Mouse (Mus musculus) lung, adult 2 months (tissue): ENCODE data around the gene Syngr2.

ENCODE experiments used
- CTCF ChIP-seq: fragments of 200-500 bp; IDR thresholded peaks from 2 replicates; pipeline ENCODE4 v1.5.1; 2011; ENCODE audit warnings: mild to moderate bottlenecking, low read length, control low read depth; ENCODE audit not compliant: insufficient read depth
- POLR2A ChIP-seq: fragments of 200-500 bp; IDR thresholded peaks from 2 replicates; pipeline ENCODE4 v1.6.1; 2011; ENCODE audit warnings: low read depth, mild to moderate bottlenecking, control low read depth, low read length, borderline replicate concordance; ENCODE audit errors: extremely low read depth

DNA sequence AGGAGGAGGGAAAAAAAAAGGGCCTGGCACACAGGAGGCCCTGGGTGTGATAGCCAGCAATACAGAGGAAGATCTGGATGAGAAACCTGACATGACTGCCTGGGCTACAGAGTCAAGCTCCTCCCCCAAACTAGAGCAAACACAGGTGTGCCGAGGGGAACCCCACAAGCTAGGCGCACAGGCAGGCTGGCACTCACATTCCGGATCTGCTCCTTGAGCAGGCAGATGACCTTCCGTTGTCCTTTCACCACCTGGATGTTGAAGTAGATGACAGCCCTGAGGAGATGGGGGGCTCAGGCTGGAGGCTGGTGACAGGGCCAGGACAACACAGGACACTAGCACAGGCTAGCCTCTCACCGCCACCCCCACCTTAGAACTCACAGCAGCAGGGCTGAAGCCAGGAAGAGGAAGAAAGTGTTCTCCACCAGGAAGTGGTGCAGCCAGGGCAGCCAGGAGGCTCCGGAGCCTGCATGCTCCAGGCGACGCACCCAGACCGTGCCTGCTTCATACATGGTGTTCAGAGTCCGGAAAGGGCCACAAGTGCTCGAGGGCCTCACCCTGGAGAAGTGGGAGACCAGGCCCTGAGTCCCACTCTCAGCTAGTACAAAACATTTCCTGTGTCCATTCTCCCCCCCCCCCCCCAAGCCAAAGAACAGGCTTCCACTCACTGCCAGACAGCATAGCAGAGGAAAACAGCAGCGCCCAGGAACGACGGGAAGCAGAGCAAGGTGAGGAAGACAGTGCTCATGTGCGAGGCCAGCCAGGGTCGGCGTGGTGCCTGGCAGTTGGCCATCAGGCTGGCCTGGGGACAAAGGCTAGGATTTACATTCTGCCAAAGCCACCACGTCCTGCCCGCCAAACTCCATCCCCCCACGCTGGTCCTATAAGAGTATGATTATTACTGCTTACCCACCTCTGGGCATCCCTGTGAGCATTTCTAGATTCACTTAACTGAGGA is 40.5 kb upstream of the Syngr2 start:
- TF ChIP-seq CTCF (no peak), POLR2A (no peak)
